Mouse (Mus musculus) lung, adult 2 months (tissue): ENCODE measurements around the gene Fgr. TPM values are rescaled to one million over a fixed set of nuclear protein-coding genes. Genes with fewer than 3 reads are reported as not detected.

Source experiments
- DNase-seq: peaks from one replicate; pipeline ENCODE4 v3.0.0; 2022
- H3K4me1 ChIP-seq: fragments of 200-500 bp; 2 replicates; pipeline ENCODE4 v1.6.1; 2011; ENCODE audit warnings: low read length; ENCODE audit not compliant: control insufficient read depth, insufficient read depth
- H3K4me3 ChIP-seq: fragments of 200-500 bp; replicated peaks from 2 replicates; pipeline ENCODE3; 2011; ENCODE audit warnings: low read depth, mild to moderate bottlenecking, control low read depth, low read length; ENCODE audit errors: extremely low read depth
- CTCF ChIP-seq: fragments of 200-500 bp; IDR thresholded peaks from 2 replicates; pipeline ENCODE4 v1.5.1; 2011; ENCODE audit warnings: mild to moderate bottlenecking, low read length, control low read depth; ENCODE audit not compliant: insufficient read depth
- POLR2A ChIP-seq: fragments of 200-500 bp; IDR thresholded peaks from 2 replicates; pipeline ENCODE4 v1.6.1; 2011; ENCODE audit warnings: low read depth, mild to moderate bottlenecking, control low read depth, low read length, borderline replicate concordance; ENCODE audit errors: extremely low read depth
- WGBS: fragments of 180-500 bp; shearing (Covaris S2); methylation state at CpG from one replicate; pipeline ENCODE4 v1.1.7; 2018; 5-methylcytosine and 5-hydroxymethylcytosine counted together
- polyA plus RNA-seq: library from polyadenylated mRNA; depleted of rRNA; stranded (reverse); fragments of >200 nt; gene quantifications from 2 replicates; pipeline ENCODE4 v1.2.3, GENCODE M21; 2012

Fgr gene
- polyA plus RNA-seq, 1 experiment = 19.1 TPM

DNA sequence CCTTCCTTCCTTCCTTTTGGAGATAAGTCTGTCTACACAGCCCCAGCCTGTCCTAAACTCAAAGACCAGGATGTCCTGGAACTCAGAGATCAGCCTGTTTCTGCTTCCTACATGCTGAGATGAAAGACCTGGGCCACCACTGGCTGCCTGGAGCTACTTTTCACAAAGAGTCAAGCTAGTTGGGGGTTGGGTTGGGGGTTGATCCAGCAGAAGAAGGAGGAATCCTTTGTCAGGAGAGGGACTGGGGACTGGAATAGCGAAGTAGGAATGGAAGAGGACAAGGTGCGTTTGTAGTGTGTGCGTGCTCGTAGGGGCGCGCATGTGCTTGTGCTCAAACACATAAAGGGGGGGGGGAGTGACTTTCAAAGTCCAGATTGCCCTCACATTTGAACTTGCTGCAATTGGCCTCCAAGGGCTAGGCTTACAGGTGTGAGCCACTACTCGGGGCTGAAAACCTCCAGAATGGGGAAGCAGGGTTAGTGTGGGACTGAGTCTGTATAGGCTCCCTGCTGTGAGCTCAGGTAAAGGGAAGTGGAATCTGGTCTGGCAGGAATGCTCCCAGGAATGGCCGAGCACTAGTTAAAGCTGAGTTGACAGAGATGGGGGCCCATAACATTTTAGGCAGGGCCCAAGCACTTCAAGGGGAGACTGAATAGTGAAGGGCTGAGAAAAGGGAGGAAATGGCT, 58.7 kb downstream of the Fgr start:
- Histone ChIP-seq H3K4me3 (no peak overlapping the region), H3K4me1 (peaks cover 8% of the 10 kb centered on the region)
- no peak for DNase-seq
- WGBS = 81% methylated on average over 8 of the region's 8 CpGs
- TF ChIP-seq CTCF = no peak
- TF ChIP-seq POLR2A = no peak

DNA sequence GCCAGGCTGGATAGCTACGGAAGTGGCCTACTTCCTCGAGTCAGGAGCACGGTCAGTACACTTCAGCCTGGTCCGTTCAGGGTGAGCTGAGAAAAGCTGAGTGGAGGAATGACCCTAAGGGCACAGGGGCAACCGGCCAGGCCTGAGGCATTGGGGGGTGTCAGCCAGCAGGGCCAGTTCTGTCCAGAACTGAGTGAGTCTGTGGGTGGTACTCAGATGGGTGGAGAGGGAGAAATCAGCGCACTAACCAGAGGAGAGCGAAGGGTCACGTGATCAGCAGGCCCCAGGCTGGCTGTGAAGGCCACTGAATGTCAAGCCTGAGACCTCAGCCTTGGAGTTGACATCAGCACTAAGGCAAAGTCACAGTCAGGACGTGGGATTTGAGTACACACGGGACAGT, 60.6 kb downstream of the Fgr start:
- WGBS = 58% methylated on average over 10 of the region's 10 CpGs
- no peak for TF ChIP-seq CTCF
- TF ChIP-seq POLR2A = no peak
- peaks cover 12% of the 10 kb centered on the region for H3K4me1 ChIP-seq
- no peak for DNase-seq
- no peak overlapping the region for H3K4me3 ChIP-seq

DNA sequence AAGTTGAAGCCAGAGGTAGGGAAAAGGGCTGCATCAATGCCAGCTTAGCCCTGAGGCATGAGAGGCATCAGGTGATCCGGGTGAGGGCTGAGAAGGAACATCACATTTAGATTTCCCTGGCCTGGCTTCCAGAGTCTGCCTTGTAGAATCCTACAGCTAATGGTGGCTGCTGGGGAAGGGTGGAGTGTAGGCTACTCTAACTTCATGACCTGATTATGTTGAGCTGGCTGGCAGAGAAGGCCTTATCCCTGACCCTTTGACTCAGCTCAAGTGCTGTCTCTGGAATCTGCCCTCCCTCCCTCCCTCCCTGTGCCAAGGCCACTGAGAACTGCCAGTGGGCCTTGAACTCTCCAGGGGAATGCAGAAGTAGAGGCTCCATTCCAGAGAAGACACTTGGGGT, 61.6 kb downstream of the Fgr start:
- 67% methylated on average over 1 of the region's 1 CpGs for WGBS
- TF ChIP-seq CTCF (no peak), POLR2A (no peak)
- DNase-seq = no peak
- H3K4me3 ChIP-seq = no peak overlapping the region
- H3K4me1 ChIP-seq = peaks cover 12% of the 10 kb centered on the region

DNA sequence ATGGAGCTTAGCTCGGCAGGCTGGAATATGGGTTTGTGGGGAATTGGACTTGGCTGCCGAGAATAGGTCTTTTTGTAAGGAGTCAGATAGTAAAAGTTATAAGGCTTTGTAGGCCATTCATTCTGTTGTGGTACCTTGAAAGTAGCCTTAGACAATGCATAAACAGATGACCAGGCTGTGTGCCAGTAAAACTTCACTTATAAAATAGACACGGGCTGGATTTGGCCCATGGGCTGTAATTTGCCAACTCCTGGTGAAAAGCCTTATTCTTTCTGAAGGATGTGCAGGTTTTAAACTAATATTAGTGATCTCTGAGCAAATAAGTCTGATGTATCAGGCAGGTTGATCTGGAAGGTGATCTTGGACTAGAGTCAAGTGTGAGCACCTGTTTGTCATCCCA, 62.1 kb downstream of the Fgr start:
- WGBS = 59% methylated on average over 3 of the region's 3 CpGs
- no peak for TF ChIP-seq POLR2A
- TF ChIP-seq CTCF = no peak
- Histone ChIP-seq H3K4me3 (no peak overlapping the region), H3K4me1 (peaks cover 12% of the 10 kb centered on the region)
- no peak for DNase-seq

DNA sequence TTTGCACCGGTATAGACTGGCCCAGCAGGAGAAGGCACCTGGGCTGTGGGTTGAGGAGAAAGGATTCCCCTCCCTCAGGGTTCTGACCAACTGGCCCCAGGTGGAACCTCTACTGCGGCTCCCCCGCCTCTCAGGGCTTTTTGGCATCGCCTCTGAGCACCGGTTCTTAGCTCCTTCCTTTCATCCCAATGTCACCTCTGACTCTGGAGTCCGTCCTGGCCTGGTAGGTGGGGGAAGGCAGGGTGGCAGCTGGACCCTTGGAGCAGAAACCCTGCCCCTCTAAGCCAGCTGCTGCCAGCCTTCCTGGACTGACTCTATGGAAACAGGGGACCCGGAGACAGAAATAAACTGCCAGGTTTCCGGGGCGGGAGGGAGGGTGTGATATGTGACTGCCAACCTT, 63.4 kb downstream of the Fgr start:
- WGBS = 43% methylated on average over 9 of the region's 9 CpGs
- TF ChIP-seq CTCF (no peak), POLR2A (no peak)
- Histone ChIP-seq H3K4me3 (no peak overlapping the region), H3K4me1 (peaks cover 14% of the 10 kb centered on the region)
- no peak for DNase-seq

DNA sequence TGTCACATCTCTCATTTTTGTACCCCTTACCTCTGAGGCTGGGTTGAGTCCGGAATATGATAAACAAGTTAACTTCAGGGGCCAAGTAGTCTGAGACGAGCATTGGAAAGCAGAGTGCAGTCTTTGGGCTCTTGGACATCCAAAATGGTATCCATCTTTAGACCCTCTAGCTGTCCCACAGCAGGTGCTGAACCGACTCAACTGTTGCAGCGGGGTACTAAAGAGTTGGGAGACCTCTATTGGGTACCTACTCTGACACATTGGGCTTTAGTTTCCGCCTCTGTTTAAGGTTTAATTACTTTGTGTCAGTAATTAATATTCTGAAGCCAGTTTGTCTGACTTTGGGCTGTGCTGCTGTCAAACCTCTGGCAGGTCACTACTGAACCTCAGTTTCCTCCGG, 63.9 kb downstream of the Fgr start:
- TF ChIP-seq POLR2A (no peak), CTCF (no peak)
- H3K4me3 ChIP-seq = no peak overlapping the region
- WGBS = 47% methylated on average over 6 of the region's 6 CpGs
- peaks cover 14% of the 10 kb centered on the region for H3K4me1 ChIP-seq
- no peak for DNase-seq

DNA sequence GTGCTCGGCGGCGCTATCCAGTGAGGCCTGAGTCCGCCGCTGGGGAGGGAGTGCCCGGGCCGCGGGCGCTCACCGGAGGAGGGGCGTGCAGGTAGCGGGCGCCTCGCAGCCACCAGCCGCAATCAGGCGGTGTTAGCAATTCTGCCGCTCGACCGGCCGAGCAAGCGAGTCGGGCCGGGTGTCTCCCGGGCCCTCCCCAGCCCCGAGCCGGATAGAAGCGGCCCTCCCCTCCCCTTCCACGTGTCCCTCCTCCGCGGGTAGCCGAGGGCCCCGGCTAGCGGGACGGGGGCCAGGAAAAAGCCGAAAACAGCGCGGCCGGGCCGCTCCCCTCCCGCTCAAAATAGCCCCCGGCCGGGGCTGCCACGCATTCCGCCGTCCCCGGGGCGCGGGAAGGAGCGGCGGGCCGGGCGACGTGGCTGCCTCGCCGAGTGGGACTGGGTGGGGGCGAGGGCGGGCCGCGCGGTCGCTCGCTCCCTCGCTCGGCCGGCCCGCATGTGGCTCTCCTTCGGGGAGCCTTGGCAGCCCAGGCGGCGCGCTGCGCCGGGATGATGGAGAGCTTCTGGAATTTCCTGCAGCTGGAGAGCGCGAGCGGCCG, 64.7 kb downstream of the Fgr start:
- no peak for TF ChIP-seq POLR2A
- no peak for TF ChIP-seq CTCF
- H3K4me1 ChIP-seq = peaks cover 18% of the 10 kb centered on the region
- DNase-seq = peak; percentile 62
- WGBS = under 1% methylated on average over 75 of the region's 76 CpGs
- peak overlapping the region; percentile 54 for H3K4me3 ChIP-seq

DNA sequence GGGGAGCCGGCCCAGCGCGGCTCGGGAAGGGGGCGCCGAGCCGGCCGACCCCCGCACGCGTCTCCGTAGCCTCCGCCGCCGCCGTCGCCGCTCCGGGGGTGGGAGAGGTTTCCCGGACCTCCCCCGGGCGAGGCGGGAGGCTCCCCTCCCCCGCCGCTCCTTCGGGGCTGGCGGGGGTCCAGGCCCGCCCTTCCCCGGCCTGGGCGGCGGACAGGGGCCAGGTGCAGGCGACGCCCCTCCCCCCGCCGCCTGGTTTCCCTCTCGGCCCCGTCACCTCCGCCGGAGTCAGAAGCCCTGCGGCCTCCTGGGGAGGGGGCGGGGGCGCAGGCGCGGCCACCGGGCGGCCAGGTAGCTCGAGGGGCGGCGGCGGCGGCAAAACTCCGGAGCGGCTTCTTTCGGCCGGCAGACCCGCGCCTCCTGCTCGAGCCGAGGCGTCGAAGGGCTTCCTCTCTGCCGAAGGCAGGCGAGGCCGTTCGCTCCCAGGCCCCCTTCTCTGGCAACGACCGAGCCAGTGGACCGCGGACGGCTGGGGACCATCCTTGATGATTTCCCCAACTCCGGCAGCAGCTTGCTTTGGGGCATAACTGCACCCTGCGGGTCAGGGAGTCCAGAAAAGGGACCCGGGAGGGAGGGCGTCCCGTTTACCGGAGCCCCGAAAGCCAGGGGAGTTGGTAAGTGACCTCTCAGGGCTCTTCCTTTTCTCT, 65.4 kb downstream of the Fgr start:
- WGBS = 5% methylated on average over 49 of the region's 77 CpGs
- H3K4me1 ChIP-seq = peaks cover 22% of the 10 kb centered on the region
- peak overlapping the region; percentile 54 for H3K4me3 ChIP-seq
- no peak for DNase-seq
- no peak for TF ChIP-seq POLR2A
- no peak for TF ChIP-seq CTCF

DNA sequence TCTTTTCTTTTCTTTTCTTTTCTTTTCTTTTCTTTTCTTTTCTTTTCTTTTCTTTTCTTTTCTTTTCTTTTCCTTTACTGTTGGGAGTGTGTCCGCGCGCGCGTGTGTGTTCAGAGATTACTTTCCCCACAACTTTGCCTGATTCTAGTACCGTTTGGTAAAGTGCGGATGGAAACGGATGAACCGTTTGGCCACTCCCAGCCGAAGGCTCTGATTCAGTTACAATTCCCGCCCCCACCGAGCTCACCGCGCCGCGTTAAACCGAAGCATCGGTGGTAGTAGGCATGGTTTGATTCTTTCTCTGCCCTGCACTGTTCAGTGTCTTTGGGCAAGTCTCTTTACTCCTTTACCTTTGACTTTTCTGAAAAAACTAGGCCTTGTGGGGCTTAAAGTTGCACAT, 65.9 kb downstream of the Fgr start:
- TF ChIP-seq CTCF (no peak), POLR2A (no peak)
- H3K4me3 ChIP-seq = no peak overlapping the region
- no peak for DNase-seq
- peaks cover 22% of the 10 kb centered on the region for H3K4me1 ChIP-seq
- 47% methylated on average over 18 of the region's 18 CpGs for whole genome bisulfite sequencing

DNA sequence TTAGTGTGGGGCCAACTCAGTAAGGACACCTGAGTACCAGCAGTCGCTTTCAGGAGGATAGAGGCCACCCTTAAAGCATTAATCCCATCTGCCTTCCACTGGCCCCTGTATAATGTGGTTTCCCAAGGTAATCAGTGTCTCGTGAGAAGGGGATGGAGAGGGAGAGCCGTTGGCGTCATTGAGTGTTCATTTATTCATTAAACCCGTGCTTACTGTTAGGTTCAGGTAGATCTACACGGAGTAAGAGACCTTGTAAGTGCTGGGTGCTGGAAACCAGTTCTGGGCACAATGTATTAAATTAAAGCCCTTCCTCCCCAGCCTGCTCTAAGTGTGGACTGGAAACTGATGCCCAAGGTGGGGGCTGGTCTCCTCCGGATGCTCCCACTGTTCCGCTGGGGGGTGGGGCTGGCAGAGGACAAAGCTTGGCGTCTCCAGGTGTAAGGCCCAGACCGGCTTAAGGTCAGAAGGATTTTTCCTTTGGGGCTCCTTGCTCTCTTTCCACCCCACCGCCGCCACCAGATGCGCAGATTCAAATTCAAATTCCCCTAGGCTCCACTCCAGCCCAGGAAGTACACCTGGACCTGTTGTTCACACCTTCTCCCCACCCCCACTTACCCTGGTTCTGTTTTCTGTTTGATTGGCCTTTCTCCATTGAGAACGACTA, 66.5 kb downstream of the Fgr start:
- TF ChIP-seq POLR2A (no peak), CTCF (no peak)
- whole genome bisulfite sequencing = 75% methylated on average over 14 of the region's 14 CpGs
- Histone ChIP-seq H3K4me1 (peaks cover 23% of the 10 kb centered on the region), H3K4me3 (no peak overlapping the region)
- DNase-seq = no peak
